Mouse (Mus musculus): ENCODE measurements around the gene Pnkp.
A peak's percentile ranks its signal among the peaks of the same experiment; 100 is the strongest.

Gene Pnkp

GRCm38 (mm10) chr7:44826771-44827170 lies 30.2 kb upstream of the Pnkp start:
- no peak for DNase-seq (ENCODE audit: low spot score in 2 of 2)

DNA sequence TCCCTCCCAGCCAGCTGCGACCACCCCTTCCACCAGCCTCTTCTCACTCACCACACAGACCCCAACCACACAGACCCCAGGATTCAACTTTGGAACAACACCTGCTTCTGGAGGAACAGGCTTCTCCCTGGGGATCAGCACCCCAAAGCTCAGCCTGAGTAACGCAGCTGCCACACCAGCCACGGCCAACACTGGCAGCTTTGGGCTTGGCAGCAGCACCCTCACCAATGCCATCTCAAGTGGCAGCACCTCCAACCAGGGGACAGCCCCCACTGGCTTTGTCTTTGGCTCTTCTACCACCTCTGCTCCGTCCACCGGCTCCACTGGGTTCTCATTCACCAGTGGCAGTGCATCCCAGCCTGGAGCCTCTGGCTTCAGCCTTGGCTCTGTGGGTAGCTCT lies 28.2 kb upstream of the Pnkp start:
- no peak for DNase-seq (ENCODE audit: low spot score in 2 of 2)

DNA sequence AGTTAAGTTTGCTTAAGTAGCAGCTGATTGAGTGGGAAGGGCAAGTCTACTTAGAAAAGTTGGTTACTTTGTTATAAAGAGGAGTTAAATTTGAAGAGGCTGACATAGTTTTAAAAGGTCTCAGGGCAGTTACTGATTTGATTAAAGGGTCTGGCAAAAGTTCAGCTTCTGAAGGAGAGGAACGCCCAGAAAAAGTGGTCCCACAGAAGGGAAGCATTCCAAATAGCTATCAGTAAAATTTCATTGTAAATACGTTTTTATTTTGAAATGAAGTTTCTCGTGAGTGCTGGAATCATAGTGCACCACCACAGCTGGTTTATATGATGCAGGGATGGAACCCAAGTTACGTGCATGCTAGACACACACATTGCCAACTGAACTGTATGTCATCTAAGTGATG lies 24.2 kb upstream of the Pnkp start:
- DNase-seq (ENCODE audit: low spot score in 2 of 2), result no peak

DNA sequence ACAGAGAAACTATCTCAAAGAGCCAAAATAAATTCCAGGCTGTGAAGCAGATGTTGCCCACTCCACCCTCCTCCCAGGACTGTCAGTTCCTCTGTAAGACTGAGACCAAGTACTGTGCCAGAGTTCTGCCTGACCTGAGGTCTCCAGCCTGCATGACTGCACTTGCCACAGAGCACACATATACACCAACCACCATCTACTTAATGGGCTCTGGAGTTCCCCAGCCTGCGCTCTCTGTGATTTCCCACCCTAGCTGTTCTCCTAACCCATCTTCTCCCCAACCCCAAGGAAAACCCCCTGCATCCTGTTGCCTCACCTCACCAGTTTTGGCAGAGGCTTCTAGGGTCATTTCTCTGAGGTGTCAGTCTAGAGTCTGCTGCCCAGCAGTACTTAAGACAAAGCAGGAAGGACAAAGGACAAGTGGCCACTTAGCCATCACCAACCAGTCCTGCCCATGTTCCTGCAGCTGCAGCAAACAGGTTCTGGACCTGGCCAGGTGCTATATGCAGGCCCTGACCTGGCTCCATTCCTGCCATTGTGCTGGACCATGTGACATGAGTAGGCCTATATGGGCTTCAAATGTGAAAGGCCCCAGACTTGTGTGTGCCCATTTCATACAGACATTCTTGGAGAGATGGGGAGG lies 21.4 kb upstream of the Pnkp start:
- DNase-seq (ENCODE audit: low spot score in 2 of 2), result no peak

DNA sequence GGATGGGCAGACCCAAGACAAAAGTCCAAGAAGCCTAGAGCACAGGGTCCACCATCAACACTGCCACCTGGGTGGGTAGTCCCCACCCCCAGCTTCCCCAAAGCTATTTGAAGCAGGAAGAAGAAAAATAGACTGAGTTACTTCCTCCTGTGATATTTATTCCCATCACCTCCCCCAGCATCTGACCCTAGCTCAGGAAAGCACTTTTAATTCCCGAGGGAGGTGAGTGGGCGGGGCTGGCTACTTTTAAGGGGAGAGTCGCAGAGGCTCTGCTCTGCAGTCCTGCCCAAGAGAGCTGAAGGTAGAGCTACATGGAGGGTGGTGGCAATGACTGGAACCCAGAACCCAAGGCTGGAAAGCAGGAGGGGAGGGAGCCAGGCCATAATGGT lies 20.9 kb upstream of the Pnkp start:
- DNase-seq (ENCODE audit: low spot score in 2 of 2), result no peak

DNA sequence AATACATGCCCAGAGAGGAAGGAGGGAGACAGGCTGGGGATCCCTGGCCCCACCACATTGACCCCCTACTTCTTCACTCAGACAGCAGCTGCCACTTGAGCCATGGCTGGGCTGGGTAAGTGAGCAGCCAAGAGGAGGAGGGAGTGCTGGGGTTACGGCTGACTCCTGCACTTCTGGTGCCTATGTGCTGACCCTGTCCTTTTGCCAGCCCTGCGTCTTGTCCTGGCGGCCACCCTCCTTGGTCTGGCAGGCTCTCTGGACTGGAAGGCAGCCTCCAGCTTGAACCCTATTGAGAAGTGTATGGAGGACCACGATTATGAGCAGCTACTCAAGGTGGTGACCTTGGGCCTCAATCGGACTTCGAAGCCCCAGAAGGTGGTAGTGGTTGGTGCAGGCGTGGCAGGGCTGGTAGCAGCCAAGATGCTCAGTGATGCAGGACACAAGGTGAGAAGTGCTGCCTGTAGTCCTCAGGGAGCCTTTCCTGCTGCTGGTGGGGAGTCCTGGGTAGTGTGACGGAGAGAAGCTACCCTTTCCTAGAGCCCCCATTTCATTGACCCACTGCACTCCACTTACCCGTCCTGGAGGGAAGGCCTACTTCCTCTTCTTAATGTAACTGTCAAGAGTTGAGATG lies 20.4 kb upstream of the Pnkp start:
- no peak for DNase-seq (ENCODE audit: low spot score in 2 of 2)

DNA sequence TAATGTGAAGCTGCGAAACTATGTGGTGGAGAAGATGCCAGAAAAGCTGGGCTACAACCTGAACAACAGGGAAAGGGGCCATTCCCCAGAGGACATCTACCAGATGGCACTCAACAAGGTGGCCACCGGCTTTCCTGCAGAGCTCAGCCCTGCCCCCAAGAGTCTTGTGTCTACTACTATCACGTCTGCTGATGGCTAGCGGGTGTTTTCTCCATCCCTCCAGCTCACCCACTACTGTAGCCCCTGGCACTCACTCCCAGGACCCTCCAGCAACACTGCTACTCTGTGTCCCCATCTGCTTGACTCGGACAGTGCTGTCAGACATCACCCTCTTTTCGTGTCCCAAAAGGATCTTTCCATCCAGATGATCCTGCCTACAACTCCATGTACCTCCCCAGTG lies 18.9 kb upstream of the Pnkp start:
- no peak for DNase-seq (ENCODE audit: low spot score in 2 of 2)

GRCm38 (mm10) chr7:44839171-44839490 lies 17.8 kb upstream of the Pnkp start:
- no peak for DNase-seq (ENCODE audit: low spot score in 2 of 2)

DNA sequence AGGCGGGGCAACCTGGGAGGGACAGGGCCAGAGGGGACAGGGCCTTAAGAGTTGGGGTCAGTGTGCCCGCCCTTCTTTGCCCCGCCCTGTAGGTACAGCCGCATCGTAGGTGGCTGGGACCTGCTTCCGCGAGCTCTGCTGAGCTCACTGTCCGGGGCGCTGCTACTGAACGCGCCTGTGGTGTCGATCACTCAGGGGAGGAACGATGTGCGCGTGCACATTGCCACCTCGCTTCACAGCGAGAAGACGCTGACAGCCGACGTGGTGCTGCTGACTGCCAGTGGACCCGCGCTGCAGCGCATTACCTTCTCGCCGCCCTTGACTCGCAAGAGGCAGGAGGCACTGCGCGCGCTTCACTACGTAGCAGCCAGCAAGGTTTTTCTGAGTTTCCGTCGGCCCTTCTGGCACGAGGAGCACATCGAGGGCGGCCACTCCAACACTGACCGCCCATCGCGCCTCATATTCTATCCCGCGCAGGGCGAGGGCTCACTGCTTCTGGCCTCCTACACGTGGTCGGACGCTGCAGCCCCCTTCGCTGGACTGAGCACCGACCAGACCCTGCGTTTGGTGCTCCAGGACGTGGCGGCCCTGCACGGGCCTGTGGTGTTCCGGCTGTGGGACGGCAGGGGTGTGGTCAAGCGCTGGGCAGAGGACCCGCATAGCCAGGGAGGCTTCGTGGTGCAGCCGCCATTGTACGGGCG lies 17.3 kb upstream of the Pnkp start:
- DNase-seq (ENCODE audit: low spot score in 2 of 2), result peak in 1 of 2 experiments; percentile 51

DNA sequence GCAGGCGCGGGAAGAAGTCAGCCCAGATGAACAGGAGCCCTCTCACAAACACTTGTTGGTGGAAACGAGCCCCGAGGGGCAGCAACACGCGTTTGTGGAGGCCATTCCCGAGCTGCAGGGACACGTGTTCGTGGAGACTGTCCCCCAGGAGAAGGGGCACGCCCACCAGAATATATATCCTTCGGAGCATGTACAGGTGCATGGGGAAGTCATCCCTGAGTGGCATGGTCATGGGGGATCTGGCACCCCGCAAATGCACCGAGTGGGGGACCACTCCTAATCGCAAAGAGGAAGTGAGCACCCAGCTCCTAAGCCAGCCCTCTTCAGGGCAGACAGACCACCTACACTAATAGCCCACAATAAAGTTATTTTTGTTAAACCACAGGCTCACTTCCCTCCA lies 16.5 kb upstream of the Pnkp start:
- no peak for DNase-seq (ENCODE audit: low spot score in 2 of 2)

DNA sequence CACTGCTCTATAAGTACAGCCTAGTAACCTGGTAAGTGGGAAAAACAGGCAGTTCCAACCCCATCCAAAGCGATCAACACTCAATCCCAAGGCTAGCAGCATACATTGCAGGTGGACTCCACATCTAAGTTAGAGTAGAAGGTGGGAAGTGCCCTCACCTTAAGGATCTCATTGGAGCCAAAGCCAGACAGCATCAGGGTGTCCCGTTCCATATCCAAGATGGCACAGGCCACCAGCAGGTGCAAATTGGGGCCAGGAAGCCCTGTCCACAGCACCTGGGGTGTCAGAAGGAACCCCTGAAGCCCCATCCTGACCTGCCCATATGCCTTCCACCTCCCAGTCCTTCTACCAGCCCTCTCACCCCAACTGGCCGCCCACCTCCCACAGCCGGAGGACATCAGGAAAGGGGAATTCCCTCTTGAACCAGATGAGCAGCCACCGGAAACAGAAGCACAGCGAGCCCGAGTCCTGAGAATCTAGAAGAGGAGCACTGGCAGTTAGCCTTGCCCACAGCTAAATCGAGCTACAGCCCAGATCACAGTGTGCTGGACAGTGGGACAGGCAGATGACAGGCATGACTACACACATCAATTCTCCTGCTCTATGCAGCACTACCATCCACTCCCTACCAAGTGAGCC lies 15.0 kb upstream of the Pnkp start:
- DNase-seq (ENCODE audit: low spot score in 2 of 2), result no peak

DNA sequence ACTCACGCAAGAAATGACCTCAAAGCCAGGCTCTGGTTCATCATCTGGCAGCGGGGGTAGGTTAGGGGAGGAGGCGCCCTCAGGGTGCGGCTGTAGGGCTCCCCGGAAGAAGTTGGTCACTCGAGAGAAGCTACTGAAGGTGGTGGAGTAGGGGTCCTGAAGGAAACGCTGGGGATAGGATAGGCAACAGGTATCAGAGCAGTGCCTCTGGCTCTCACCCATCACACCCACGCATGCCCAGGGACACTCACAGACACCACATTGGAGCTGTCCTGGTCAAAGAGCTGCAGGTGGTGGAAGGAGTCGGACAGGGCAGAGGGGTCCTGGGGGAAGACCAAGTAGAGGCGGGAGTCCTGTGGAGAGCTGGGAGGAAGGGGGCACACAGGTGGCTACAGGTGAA lies 11.9 kb upstream of the Pnkp start:
- DNase-seq (ENCODE audit: low spot score in 2 of 2), result no peak

DNA sequence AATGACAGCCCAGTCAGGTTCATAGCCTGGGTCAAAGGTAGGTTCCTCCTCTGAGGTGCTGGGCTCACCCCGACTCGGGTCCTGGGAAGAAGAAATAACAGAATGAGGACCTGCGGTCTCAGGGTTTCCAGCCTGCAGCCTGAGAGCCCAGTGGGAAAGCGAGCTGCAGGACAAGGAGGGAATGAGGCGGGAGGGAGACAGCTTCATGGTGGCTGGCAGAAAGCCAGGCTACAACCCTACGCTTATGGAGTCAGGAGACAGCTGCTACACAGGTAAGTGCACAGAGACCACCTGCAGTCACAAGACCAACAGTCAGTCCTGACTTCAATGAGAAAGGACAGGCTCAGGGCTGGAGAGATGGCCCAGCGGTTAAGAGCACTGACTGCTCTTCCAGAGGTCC lies 10.1 kb upstream of the Pnkp start:
- no peak for DNase-seq (ENCODE audit: low spot score in 2 of 2)

DNA sequence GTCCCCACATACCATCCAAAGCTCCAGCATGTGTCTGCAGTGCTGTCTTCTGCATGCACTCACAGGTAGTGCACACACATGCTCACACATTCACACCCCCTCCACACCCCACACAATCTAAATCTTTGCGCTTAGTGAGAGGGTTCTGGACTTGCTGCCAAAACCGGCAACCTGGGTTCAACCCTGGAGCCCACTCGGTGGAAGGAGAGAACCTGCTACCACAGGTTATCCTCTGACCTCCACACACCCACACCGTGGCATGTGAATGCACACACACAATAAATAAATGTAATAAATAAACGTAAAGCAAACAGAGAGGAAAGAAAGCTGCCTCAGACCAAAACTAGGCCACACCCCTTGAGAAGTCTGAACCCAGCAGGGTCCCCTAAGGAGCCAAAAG lies 9.2 kb upstream of the Pnkp start:
- no peak for DNase-seq (ENCODE audit: low spot score in 2 of 2)

DNA sequence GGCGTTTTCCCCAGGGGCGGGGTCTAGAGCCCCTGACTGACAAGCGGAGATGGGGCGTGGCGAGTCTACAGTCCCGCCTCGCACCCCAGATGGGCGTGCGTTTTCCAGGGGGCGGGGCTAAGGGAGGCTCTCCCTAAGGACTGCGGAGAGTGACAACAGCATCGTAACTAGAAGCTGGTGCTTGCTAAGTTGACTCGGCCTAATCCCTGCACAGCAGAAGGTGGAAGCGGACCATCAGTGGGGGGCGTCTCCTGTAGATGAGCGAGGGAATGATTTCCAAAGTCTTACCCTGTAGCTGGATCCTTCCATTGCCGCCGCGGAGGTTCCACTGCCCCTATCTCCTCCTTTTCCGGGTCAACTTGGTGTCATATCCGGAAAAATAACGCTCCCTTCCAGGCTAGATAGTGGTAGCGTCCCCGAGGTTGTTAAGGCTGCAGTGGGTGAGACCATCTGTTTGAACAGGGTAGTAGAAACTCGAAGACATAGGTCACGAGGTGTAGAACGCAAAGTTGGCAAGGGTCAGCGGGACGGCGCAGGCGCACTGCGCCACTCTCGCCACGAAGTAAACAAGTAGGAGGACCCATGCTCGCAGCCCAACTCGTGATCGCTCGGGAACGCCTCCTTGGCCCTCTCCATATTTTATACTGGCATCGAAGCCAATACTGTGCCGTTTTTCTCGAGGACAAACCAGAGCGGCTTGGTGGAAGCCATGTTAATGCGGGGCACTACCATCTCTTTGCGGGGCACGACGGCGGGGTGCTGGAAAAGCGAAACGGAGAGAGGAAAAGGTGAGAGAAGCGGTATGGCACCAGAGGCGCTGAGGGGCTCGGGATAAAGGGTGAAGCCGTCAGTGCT lies 8.2 kb upstream of the Pnkp start, which contains the start of the genes Akt1s1 and Tbc1d17:
Gene Akt1s1, plus strand, starts transcription at position 431 of the 855 bp plus-strand sequence.
Gene Tbc1d17, minus strand, starts transcription at position 519 of the 855 bp plus-strand sequence.
- peak; percentile 99 to 100 for DNase-seq (ENCODE audit: low spot score in 2 of 2)

GRCm38 (mm10) chr7:44849416-44850111 lies 7.4 kb upstream of the Pnkp start:
- DNase-seq (ENCODE audit: low spot score in 2 of 2), result peak; percentile 87 to 89

GRCm38 (mm10) chr7:44850146-44850545 lies 6.8 kb upstream of the Pnkp start:
- peak in 1 of 2 experiments; percentile 67 for DNase-seq (ENCODE audit: low spot score in 2 of 2)

DNA sequence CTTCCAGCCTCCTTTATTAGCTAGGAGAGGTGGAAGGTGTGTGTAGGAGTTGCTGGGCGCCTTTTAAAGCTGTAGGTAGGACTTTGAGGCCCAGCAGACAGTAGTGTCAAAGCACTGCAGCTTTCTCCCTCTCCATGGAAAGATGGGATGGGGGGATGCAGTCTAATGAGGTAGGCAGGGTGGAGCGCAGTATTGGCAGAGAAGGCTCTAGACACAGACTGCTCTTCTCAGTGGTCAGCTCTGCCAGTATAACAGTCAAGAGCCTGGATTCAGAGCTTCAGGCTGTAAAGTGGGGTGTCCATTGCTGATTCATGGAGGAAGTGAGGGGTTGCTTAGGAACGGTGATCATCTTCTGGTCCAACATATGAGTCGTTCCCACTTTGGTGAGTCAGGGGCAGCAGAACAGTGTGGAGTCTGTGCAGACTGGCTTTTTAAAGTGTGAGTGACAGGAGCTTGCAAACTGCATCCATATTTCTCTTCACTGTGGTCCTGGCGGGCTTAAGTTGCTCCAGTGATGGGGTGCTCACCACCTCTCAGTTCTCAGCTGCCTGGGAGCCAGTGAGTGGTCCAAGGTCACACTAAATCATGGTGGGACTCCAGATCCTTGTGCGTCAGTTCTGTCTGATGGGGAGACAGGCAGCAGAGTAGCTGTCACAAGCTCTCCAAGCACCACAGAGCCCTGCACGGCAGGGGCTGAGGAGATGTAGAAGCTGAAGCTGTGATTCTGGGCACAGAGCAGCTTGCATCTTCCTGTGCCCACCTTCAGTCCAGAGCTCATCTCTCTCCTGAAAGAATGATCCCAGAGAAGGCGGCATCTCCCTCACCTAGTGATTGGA lies 5.9 kb upstream of the Pnkp start:
- DNase-seq (ENCODE audit: low spot score in 2 of 2), result no peak

DNA sequence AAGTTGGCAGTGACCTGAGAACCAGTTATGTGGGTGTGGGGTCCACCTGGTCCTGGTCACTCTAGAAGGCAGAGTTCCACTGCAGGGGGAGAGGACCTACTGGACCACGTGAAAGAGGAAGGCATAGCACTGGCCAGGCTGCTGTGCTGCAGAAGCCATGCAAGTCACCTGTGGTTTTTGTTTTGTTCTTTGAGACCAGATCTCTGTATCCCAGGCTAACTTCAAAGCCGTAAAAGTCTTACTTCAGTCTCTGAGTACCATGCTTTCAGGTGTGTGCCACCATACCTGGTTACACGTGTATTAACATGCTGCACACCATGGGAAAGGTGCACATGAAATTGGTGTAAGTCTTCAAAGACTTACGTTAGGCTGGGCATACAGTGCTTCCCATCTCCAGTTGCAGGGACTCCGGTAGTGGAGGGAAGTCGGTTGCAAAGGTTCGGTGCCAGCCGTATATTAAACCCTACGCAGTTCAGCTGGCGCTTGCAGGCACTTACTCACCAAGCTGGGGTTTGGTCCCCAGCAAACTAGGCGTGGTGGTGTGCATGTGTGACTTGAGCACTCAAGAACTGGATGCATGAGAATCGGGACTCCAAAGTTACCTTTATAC lies 5.2 kb upstream of the Pnkp start:
- no peak for DNase-seq (ENCODE audit: low spot score in 2 of 2)

Measured in frontal cortex, postnatal 14 days (tissue).